Mouse (Mus musculus) liver, embryonic 14.5 days (tissue): ENCODE data around the gene Vamp8.

Experiments
- CTCF ChIP-seq: IDR thresholded peaks from 2 replicates; pipeline ENCODE4 v1.5.1; 2016; ENCODE audit warnings: antibody characterized with exemption, low read depth, control low read depth
- EP300 ChIP-seq: IDR thresholded peaks from 2 replicates; pipeline ENCODE4 v1.6.1; 2016; ENCODE audit warnings: antibody characterized with exemption, low read depth

DNA sequence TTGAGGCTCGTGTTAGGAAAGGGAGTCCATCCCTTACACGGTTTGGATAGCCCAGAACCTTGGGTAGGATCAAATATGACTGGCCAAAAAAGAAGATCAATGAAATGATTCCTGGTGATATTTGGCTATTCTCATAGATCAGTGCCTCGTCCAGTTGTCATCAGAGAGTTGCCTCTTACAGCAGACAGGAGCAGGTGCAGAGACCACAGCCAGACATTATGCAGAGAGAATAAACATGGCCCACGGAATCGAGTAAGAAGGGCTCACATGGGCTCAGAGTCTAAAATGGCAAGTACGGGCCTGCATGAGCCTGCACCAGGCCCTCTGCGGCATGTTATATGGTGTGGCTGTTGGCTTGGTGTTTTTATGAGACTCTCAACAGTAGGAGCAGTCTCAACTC lies 14.9 kb upstream of the Vamp8 start:
- TF ChIP-seq CTCF (no peak), EP300 (no peak)
